ENCODE assay signal across 9 mouse cellular contexts in the genomic region with DNA sequence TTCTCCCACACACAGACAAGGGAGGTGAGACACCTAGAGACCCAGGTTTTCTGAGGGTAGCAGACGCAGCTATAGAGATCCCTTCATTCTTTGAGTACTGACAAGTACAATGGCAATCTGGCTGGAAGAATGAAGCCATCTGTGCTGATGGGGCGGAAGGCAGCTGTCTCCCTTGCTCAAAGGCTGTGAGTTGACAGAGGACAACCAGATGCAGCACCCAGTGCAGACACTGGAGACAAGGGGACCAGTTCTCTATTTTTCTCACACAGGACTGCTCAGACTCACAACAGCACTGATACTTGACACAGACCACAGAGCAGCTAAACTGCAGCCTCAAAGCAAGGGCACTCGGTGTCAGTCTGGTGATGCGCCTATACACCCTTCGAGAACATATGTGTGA. TPM values are rescaled to one million over a fixed set of nuclear protein-coding genes. Genes with fewer than 3 reads are reported as not detected.
DNase-seq lines count a peak whose midpoint lies in the region; ATAC-seq lines count a peak whose summit lies in the region.
"Had no signal": no experiment of that assay in that cellular context is flagged by ENCODE, and none has a peak within 500 bp of the region (broad histone marks: within the 10 kb centered on the region; RNA-seq: fewer than 3 reads in every experiment).

No protein-coding gene starts in this region.

- H3K9me3 ChIP-seq in embryonic facial prominence, embryonic 14.5 days (ENCODE audit: control insufficient read depth, low read length): peaks cover 4% of the 10 kb centered on the region
- no peaks in the 10 kb centered on the region for H3K9me3 ChIP-seq in midbrain, embryonic 13.5 days

- peak; percentile 35 for DNase-seq in MN1 (ENCODE audit: low spot score)
- no peak for DNase-seq in embryonic facial prominence, embryonic 14.5 days (ENCODE audit: low spot score)
- DNase-seq in layer of hippocampus, adult 11-12 months (ENCODE audit: low spot score): peak; percentile 67
- no peak for DNase-seq in spleen, postnatal 36 days (ENCODE audit: low spot score in 2 of 2)
- no peak for DNase-seq in cerebellum, postnatal 14 days
- DNase-seq in spleen, adult 12 weeks (ENCODE audit: low spot score): no peak
- DNase-seq: gastrocnemius, postnatal 25 days; spleen, adult 18-20 months had no signal

- H3K4me2 ChIP-seq in embryonic facial prominence, embryonic 14.5 days (ENCODE audit: low read depth, low read length): peak overlapping the region; percentile 92
- H3K4me2 ChIP-seq in midbrain, embryonic 13.5 days (replicated peaks): peak overlapping the region; percentile 88

- H3K4me1 ChIP-seq in embryonic facial prominence, embryonic 14.5 days (ENCODE audit: control insufficient read depth, insufficient read depth, low read length): peaks cover 26% of the 10 kb centered on the region
- H3K4me1 ChIP-seq in midbrain, embryonic 13.5 days (replicated peaks): peaks cover 41% of the 10 kb centered on the region

- WGBS in embryonic facial prominence, embryonic 14.5 days: 42% methylated on average over 5 of the region's 5 CpGs
- WGBS in midbrain, embryonic 13.5 days: 43% methylated on average over 5 of the region's 5 CpGs

- no peak overlapping the region for H3K9ac ChIP-seq in embryonic facial prominence, embryonic 14.5 days (ENCODE audit: low read depth, low read length)
- peak overlapping the region; percentile 49 for H3K9ac ChIP-seq in midbrain, embryonic 13.5 days (replicated peaks)

- ATAC-seq in embryonic facial prominence, embryonic 14.5 days (ENCODE audit: low read depth): no peak
- ATAC-seq in midbrain, embryonic 13.5 days: no peak

- peaks cover 72% of the 10 kb centered on the region for H3K27me3 ChIP-seq in embryonic facial prominence, embryonic 14.5 days (replicated peaks; ENCODE audit: control insufficient read depth, insufficient read depth, low read length)
- H3K27me3 ChIP-seq in midbrain, embryonic 13.5 days: peaks cover 55% of the 10 kb centered on the region

- no peak overlapping the region for H3K4me3 ChIP-seq in embryonic facial prominence, embryonic 14.5 days (ENCODE audit: low read depth, low read length)
- H3K4me3 ChIP-seq in midbrain, embryonic 13.5 days (replicated peaks): peak overlapping the region; percentile 64

- H3K27ac ChIP-seq in embryonic facial prominence, embryonic 14.5 days (replicated peaks; ENCODE audit: low read depth, low read length): no peak overlapping the region
- peak overlapping the region; percentile 84 for H3K27ac ChIP-seq in midbrain, embryonic 13.5 days

- no peaks in the 10 kb centered on the region for H3K36me3 ChIP-seq in embryonic facial prominence, embryonic 14.5 days (ENCODE audit: control insufficient read depth, insufficient read depth, low read length)
- H3K36me3 ChIP-seq in midbrain, embryonic 13.5 days: no peaks in the 10 kb centered on the region

RNA-seq across cellular contexts. Expression of gene Shisa7, which starts 2.4 kb away (rescaled TPM):
- polyA plus RNA-seq in embryonic facial prominence, embryonic 14.5 days (2014; fragmentation: Nextera tagmentation; extraction: Ambion mirVana): 0.68 and 0.76 TPM in 2 replicates
- polyA plus RNA-seq in midbrain, embryonic 13.5 days (2015; fragmentation: Nextera tagmentation; extraction: Ambion mirVana): 8.8 and 9.7 TPM in 2 replicates

RNA-seq across cellular contexts. Expression of gene Isoc2b, which starts 28.0 kb away (rescaled TPM):
- polyA plus RNA-seq in embryonic facial prominence, embryonic 14.5 days (2014; fragmentation: Nextera tagmentation; extraction: Ambion mirVana): 6.5 and 7.0 TPM in 2 replicates
- polyA plus RNA-seq in midbrain, embryonic 13.5 days (2015; fragmentation: Nextera tagmentation; extraction: Ambion mirVana): 3.3 and 5.3 TPM in 2 replicates

RNA-seq across cellular contexts. Expression of gene Ube2s, which starts 29.7 kb away (rescaled TPM):
- polyA plus RNA-seq in embryonic facial prominence, embryonic 14.5 days (2014; fragmentation: Nextera tagmentation; extraction: Ambion mirVana): 347 and 359 TPM in 2 replicates
- 281 and 301 TPM in 2 replicates for polyA plus RNA-seq in midbrain, embryonic 13.5 days (2015; fragmentation: Nextera tagmentation; extraction: Ambion mirVana)

RNA-seq across cellular contexts. Expression of gene Isoc2a, which starts 34.9 kb away (rescaled TPM):
- polyA plus RNA-seq in embryonic facial prominence, embryonic 14.5 days (2014; fragmentation: Nextera tagmentation; extraction: Ambion mirVana): 1.3 and 1.6 TPM in 2 replicates
- polyA plus RNA-seq in midbrain, embryonic 13.5 days (2015; fragmentation: Nextera tagmentation; extraction: Ambion mirVana): 0.43 and 0.65 TPM in 2 replicates

RNA-seq across cellular contexts. Expression of gene Rpl28, which starts 49.4 kb away (rescaled TPM):
- polyA plus RNA-seq in embryonic facial prominence, embryonic 14.5 days (2014; fragmentation: Nextera tagmentation; extraction: Ambion mirVana): 275 and 300 TPM in 2 replicates
- polyA plus RNA-seq in midbrain, embryonic 13.5 days (2015; fragmentation: Nextera tagmentation; extraction: Ambion mirVana): 224 and 265 TPM in 2 replicates

Comparison
In these comparisons a context has a peak if more than half of its experiments do, and no peak if none do; other contexts are left out.
1. DNase-seq: peak in MN1 (single experiment) and layer of hippocampus, adult 11-12 months (single experiment); none in embryonic facial prominence, embryonic 14.5 days (single experiment), spleen, postnatal 36 days (0 of 2), cerebellum, postnatal 14 days (0 of 2) and spleen, adult 12 weeks (single experiment).